Mouse (Mus musculus) heart, adult 8-10 months (tissue): Measurements from ENCODE around the gene Hic1. TPM values are rescaled to one million over a fixed set of nuclear protein-coding genes. Genes with fewer than 3 reads are reported as not detected.

Experiments used
- DNase-seq: peaks from one replicate; pipeline ENCODE4 v3.0.0; 2022; ENCODE audit warnings: low spot score
- total RNA-seq, 4 experiments: library from RNA; stranded (reverse); gene quantifications; 2 replicates each; pipeline ENCODE4 v1.2.4; 2022

Gene Hic1
- total RNA-seq, 4 experiments from 2014 or later: 7.6 to 19.4 (median 16.8) TPM

- DNase-seq: no peak
Measured at GRCm38 (mm10) chr11:75167643-75168589, 1.4 kb downstream of the Hic1 start.

- DNase-seq: no peak
Measured at GRCm38 (mm10) chr11:75166861-75167642, 2.3 kb downstream of the Hic1 start.

GRCm38 (mm10) chr11:75166193-75166842 is 3.0 kb downstream of the Hic1 start:
- no peak for DNase-seq

GRCm38 (mm10) chr11:75165441-75166192 is 3.7 kb downstream of the Hic1 start:
- DNase-seq: peak; percentile 89

GRCm38 (mm10) chr11:75164750-75165149 is 4.6 kb downstream of the Hic1 start:
- peak; percentile 16 for DNase-seq

- no peak for DNase-seq
Measured at GRCm38 (mm10) chr11:75164051-75164450, 5.3 kb downstream of the Hic1 start.

- peak; percentile 14 for DNase-seq
Measured at GRCm38 (mm10) chr11:75163379-75163778, 5.9 kb downstream of the Hic1 start.

GRCm38 (mm10) chr11:75162591-75163080 is 6.7 kb downstream of the Hic1 start:
- no peak for DNase-seq

GRCm38 (mm10) chr11:75161417-75162008 is 7.8 kb downstream of the Hic1 start:
- DNase-seq: peak; percentile 16

GRCm38 (mm10) chr11:75160954-75161353 is 8.4 kb downstream of the Hic1 start:
- no peak for DNase-seq

GRCm38 (mm10) chr11:75159564-75159963 is 9.8 kb downstream of the Hic1 start:
- no peak for DNase-seq

GRCm38 (mm10) chr11:75158432-75158831 is 10.9 kb downstream of the Hic1 start:
- DNase-seq: peak; percentile 36

- DNase-seq: peak; percentile 7
Measured at GRCm38 (mm10) chr11:75157901-75158300, 11.4 kb downstream of the Hic1 start.

- peak; percentile 51 for DNase-seq
Measured at GRCm38 (mm10) chr11:75157037-75157436, 12.3 kb downstream of the Hic1 start.

- DNase-seq: peak; percentile 20
Measured at GRCm38 (mm10) chr11:75156416-75156815, 12.9 kb downstream of the Hic1 start.

- DNase-seq: no peak
Measured at GRCm38 (mm10) chr11:75155985-75156384, 13.3 kb downstream of the Hic1 start.

- DNase-seq: peak; percentile 5
Measured at GRCm38 (mm10) chr11:75154053-75154585, 15.2 kb downstream of the Hic1 start.

- peak; percentile 60 for DNase-seq
Measured at GRCm38 (mm10) chr11:75152603-75153557, 16.4 kb downstream of the Hic1 start.

- no peak for DNase-seq
Measured at GRCm38 (mm10) chr11:75150346-75150745, 19.0 kb downstream of the Hic1 start.
